Mouse (Mus musculus) embryonic fibroblast, embryonic 13.5 days (primary cell): ENCODE measurements around the gene Mylk. TPM values are rescaled to one million over a fixed set of nuclear protein-coding genes. Genes with fewer than 3 reads are reported as not detected.

Source experiments
- H3K27ac ChIP-seq: 2 replicates; pipeline ENCODE4 v1.5.1; 2012; ENCODE audit warnings: low read length, control low read depth, inconsistent platforms; ENCODE audit not compliant: insufficient read depth
- H3K4me1 ChIP-seq: 2 replicates; pipeline ENCODE4 v1.6.1; 2011; ENCODE audit warnings: low read length; ENCODE audit not compliant: control insufficient read depth, insufficient read depth
- H3K4me3 ChIP-seq: 2 replicates; pipeline ENCODE4 v1.5.1; 2011; ENCODE audit warnings: mild to moderate bottlenecking, control low read depth, low read length; ENCODE audit not compliant: insufficient read depth
- CTCF ChIP-seq: IDR thresholded peaks from 2 replicates; pipeline ENCODE4 v1.5.1; 2011; ENCODE audit warnings: mild to moderate bottlenecking, control low read depth, low read length, moderate library complexity, borderline replicate concordance; ENCODE audit not compliant: insufficient read depth
- POLR2A ChIP-seq: IDR thresholded peaks from 2 replicates; pipeline ENCODE4 v1.6.1; 2011; ENCODE audit warnings: low read depth, mild to moderate bottlenecking, control low read depth, low read length, moderate library complexity
- polyA plus RNA-seq: library from polyadenylated mRNA; stranded (reverse); fragments of >200 nt; gene quantifications from 2 replicates; pipeline ENCODE4 v1.2.4, GENCODE M21; 2011; ENCODE audit warnings: low read depth; ENCODE audit not compliant: missing spikeins, insufficient read length

Gene Mylk
- polyA plus RNA-seq, 1 experiment, result 60.8 TPM

DNA sequence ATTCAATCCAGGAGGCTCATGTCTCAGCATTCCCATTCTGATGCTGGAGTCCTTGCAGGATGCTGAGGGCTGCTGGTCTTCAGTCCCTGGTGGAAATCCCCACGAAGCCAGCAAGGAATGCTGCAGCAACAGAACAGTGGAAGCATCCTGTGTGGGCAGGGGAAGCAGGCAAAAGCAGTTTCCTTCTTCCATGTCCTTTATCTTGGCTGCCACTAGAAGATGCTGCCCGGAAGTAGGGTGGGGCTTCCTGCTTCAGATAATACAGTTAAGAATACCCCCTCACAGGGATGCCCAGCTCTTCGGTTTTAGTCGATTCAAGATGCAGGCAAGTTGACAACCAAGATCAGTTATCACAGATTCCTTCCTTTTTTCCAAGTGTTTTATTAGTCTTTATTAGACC, 120.4 kb downstream of the Mylk start:
- H3K27ac ChIP-seq, result no peak overlapping the region
- no peak for TF ChIP-seq POLR2A
- TF ChIP-seq CTCF, result no peak

DNA sequence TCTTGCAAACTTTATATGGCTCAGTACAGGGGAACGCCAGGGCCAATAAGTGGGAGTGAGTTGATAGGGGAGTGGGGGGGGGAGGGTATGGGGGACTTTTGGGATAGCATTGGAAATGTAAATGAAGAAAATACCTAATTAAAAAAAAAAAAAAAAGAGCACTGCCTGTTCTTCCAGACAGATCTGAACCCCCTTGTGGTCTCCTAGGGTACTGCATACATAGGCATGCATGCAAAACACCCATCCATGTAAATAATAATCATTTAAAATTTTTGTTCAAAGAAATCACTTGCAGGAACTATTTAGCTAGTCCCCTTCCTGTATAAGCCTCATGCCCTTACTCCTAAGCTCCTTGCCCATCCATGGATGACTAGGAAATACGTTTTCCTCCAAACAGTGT, 122.2 kb downstream of the Mylk start:
- Histone ChIP-seq H3K27ac (no peak overlapping the region), H3K4me3 (no peak overlapping the region), H3K4me1 (no peaks in the 10 kb centered on the region)
- TF ChIP-seq POLR2A, result no peak
- TF ChIP-seq CTCF, result no peak

More for the DNA sequence above, 120.4 kb downstream of the Mylk start:
- Histone ChIP-seq H3K4me1 (peaks cover 10% of the 10 kb centered on the region), H3K4me3 (no peak overlapping the region)

GRCm38 (mm10) chr16:34880031-34880778, 135.2 kb downstream of the Mylk start:
- TF ChIP-seq POLR2A (no peak), CTCF (no peak)
- peaks cover 9% of the 10 kb centered on the region for H3K4me1 ChIP-seq
- H3K4me3 ChIP-seq, result no peak overlapping the region
- H3K27ac ChIP-seq, result no peak overlapping the region; the same call in 1 of the 2 replicates

GRCm38 (mm10) chr16:34880815-34881214, 135.8 kb downstream of the Mylk start:
- no peak overlapping the region for H3K4me3 ChIP-seq
- H3K4me1 ChIP-seq, result peaks cover 9% of the 10 kb centered on the region
- H3K27ac ChIP-seq, result 0 out of 2 replicates have a peak overlapping the region, but pooled peaks have one; percentile 30
- no peak for TF ChIP-seq CTCF
- no peak for TF ChIP-seq POLR2A

GRCm38 (mm10) chr16:34887037-34887436, 142.0 kb downstream of the Mylk start:
- Histone ChIP-seq H3K4me1 (no peaks in the 10 kb centered on the region), H3K27ac (no peak overlapping the region), H3K4me3 (no peak overlapping the region)
- TF ChIP-seq CTCF (no peak), POLR2A (no peak)

GRCm38 (mm10) chr16:34894016-34894415, 149.0 kb downstream of the Mylk start:
- H3K4me3 ChIP-seq, result no peak overlapping the region
- H3K27ac ChIP-seq, result no peak overlapping the region
- H3K4me1 ChIP-seq, result no peaks in the 10 kb centered on the region
- TF ChIP-seq POLR2A (no peak), CTCF (no peak)

DNA sequence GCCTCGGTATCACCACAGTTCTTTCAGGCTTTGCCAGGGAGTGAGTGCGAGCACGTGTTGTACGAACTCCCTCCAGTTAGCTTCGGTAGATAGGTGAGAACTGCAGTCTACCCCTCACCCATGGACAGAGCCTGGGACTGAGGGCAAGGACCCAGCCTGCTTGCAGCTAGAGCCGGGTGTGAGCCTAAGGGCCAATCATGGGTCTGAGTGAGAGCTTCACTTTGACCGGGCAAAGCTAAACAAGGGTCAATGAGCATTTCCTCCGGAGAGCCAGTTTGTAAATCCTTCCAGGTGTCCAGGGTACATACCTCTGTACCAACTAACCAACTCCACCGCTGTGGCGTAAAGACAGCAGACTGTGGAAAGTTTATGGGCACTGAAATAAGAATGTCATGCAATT, 150.9 kb downstream of the Mylk start:
- TF ChIP-seq POLR2A (no peak), CTCF (no peak)
- Histone ChIP-seq H3K27ac (no peak overlapping the region), H3K4me1 (peaks cover 6% of the 10 kb centered on the region; the same call in 1 of the 2 replicates), H3K4me3 (no peak overlapping the region)

DNA sequence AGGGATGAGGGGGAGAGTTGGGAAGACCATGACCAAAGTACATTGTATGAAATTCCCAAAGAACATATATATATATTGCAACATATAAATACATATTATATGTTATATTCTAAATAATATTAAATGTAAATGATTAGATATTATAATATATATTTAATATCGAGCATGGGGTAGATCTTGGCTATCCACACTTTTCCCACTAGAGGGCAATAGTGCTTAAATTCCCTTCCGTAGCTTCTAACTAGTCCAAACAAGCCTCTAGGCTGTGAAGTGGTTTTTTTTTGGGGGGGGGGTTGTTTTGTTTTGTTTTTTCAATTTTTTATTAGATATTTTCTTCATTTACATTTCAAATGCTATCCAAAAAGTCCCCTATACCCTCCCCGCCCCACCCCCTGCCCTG, 152.0 kb downstream of the Mylk start:
- TF ChIP-seq CTCF (no peak), POLR2A (no peak)
- Histone ChIP-seq H3K27ac (no peak overlapping the region), H3K4me1 (peaks cover 8% of the 10 kb centered on the region; the same call in 1 of the 2 replicates), H3K4me3 (no peak overlapping the region)

GRCm38 (mm10) chr16:34898057-34898789, 153.2 kb downstream of the Mylk start:
- peaks cover 8% of the 10 kb centered on the region; the same call in 1 of the 2 replicates for H3K4me1 ChIP-seq
- no peak for TF ChIP-seq POLR2A
- no peak for TF ChIP-seq CTCF
- no peak overlapping the region for H3K27ac ChIP-seq
- no peak overlapping the region for H3K4me3 ChIP-seq

GRCm38 (mm10) chr16:34899071-34899808, 154.2 kb downstream of the Mylk start:
- Histone ChIP-seq H3K4me3 (no peak overlapping the region), H3K27ac (no peak overlapping the region), H3K4me1 (peaks cover 8% of the 10 kb centered on the region; the same call in 1 of the 2 replicates)
- TF ChIP-seq CTCF (0 out of 2 replicates have a peak, but pooled peaks have one; percentile 1), POLR2A (no peak)
